Mouse (Mus musculus): ENCODE measurements around the gene Pla2g12b. TPM values are rescaled to one million over a fixed set of nuclear protein-coding genes. Genes with fewer than 3 reads are reported as not detected.
"Not testable (repeated sequence)": the region's sequence is repeated elsewhere in the genome, so short reads cannot be mapped to it uniquely, and the experiment has no call there.

Gene Pla2g12b
- polyA plus RNA-seq (2017; shearing (Covaris generic)): not detected

DNA sequence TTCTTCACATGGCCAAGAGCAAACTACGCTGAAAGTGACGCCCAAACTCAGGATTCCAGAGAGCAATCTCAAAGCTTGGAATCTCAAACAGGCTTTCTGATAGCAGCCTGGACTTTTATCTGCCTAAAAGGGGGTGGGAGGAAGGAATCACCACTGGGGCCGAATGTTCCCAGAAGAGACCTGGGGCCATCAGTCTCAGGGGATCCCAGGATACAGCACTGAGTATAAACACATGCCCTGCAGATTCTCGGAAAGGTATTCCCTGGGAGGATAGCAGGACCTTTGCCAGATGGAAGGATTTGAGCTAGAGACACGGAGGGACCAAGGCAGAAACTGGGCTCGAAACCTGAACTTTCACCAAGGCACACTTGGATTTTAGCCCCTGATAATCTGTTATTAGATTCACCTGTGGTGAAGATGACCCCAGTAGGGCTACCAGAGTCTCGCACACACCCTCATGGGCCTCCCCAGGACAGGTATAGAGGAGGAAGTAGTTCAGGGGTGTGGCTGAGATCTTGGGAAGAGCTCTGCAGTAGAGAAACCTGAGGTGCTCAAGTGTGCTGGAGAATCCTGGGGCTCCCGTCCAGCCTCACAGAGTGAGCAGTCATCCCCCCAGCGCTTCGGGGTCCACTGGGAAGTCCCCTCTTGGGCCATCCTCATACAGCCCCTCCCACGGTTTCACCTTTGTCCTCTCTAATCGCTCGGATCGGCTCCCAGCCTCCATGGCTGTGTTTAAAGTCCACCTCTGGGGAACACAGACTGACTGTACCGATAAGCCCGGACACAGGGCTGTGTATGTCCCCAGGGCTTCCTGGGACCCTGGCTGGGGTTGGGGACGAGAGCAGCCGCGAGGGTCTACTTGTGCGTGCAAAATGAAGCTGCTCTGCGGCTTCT is at the start of gene Pla2g12b:
Gene Pla2g12b (plus strand): TSS at position 762 of the 894 bp plus-strand sequence.
- ATAC-seq: no peak

DNA sequence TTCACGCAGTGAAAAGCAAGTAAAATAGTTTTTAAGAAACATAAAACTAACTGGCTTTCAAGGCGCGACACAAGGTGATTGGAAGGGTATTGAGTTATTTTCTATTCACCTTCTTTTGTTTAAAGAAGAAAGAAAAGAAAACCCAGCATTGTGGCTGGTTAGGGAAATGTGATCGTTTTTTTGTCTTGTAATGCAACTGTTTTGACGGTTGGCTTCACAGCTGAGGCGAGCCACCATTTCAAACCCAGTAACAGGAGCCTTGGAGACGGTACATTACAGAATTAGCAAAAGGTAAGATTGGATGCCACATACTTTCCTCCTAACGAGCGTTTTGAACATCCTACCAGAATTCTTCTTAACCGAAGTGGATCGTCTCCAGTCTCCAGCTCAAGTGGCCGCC is 49.3 kb upstream of the Pla2g12b start:
- ATAC-seq: no peak

DNA sequence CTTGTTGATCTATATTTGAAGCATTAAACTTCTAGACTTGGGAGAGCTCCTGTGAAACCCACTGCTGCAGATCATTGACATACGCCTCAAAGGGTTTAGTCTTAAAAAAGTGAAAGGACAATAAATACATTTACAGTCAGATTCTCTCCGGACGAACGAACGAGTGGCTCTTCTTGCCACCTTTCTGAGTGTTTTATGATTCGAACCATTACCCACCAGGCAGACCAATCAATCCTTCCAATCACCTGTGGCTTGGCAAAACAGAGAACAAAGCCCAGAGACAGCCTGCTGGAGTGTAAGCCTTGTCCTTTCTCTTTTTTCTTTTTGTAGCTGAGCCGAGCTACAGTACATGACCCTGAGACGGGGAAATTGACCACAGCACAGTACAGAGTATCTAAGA is 48.4 kb upstream of the Pla2g12b start:
- no peak for ATAC-seq

DNA sequence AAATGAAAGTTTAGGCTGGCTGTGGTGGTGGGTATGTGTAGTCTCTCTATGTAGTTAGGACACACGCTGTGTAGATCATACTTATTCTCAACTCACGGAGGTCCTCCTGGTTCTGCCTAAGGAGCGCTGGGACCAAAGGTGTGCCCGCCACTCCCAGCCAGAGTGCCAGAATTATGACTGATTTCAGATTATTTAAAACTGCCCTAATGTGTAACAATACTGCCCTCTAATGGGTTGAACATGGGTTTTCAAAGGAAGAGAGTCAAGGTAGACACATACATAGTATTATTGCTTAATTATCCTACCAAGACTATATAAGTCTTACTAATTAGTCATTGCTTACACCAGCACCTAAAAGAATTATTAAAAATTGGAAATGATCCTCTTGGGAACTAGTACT is 44.7 kb upstream of the Pla2g12b start:
- ATAC-seq: no peak

DNA sequence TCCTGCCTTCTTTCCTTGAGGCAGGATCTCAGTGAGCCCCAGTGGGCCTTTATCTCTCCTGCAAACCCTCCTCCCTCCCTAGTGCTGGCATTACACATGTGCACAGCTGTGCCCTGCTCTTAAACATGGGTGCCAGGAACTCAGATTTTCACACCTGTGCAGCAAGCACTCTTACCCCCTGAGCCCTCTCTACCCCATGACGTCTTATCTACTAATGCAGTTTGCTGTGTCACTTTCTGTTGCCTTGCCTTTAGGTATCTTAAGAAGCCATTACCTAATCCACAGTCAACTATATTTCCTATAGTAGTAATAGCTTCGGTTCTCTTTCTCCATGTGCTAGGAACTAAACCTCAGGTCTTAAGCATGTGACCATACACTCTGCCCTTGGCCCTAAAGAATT is 40.3 kb upstream of the Pla2g12b start:
- ATAC-seq: no peak

DNA sequence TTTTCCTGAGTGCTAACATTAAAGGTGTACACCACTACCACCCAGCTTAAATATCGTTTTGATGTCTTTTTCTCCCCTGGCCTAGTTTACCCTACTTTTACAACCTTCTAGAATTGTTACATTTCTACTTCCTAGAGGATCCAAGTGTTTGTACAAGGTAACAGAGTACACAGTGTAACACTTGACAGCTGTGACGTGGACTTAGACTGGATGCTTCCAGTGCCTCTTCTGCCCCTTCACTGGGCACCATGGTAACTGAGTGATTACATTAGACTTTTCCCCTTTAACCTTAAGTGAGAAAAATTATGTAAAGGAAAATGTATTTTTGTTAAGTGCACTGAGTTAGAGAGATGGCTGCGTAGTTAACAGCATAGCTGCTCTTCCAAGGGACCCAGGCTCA is 38.9 kb upstream of the Pla2g12b start:
- no peak for ATAC-seq

DNA sequence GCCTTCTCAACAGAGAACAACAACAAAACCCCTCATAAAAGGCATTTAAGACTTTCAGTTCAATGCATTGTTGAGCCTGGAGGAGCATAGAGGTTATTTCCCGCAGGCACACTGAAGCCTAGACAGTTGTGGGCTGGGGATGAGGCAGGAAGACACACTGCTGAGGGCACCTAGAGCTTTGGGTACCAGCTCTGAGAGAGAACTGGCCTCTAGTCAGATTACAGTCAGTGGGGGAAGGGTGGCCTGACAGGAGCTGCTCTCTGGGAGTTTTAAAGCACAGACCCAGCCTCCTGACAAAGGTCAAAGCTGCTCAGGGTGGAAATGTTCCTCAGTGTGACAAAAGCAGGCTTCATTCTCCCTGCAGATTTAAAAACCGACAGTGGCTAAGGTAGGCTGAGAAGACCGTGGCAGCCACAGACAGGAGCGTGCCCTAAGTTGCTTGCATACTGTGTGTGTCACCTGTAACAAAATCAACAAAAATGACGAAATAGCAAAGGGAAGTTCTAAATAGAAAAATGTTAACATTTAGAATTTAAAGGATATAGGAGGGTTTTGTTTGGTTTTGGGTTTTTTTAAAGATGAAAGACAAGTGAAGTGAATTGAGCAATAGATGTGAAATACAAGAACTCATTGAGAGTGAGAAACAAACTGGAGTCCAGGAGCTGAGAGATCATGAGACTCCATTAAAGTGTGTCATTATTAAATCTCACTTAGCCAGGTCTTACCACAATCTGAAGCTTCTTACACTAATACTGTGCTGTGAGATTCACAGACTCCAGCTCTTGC is 37.5 kb upstream of the Pla2g12b start:
- ATAC-seq: no peak

DNA sequence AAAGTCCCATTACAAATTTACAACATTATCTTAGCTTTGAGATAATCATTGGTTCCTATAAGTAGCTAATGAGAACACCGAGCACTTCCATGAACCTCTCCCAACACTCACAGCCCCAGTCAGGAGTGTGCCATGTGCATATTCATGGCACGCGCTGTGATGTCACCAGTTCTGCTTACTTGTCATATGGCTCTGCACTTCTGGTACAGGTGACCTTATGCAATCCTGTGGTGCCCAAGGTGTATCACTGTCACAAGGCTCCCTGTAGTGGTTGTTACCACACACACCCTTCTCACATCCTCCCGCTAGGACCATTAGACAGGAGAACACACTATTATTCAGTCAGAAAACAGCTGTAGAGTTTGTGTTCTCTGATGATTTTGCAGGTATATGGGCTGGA is 36.7 kb upstream of the Pla2g12b start:
- ATAC-seq: no peak

DNA sequence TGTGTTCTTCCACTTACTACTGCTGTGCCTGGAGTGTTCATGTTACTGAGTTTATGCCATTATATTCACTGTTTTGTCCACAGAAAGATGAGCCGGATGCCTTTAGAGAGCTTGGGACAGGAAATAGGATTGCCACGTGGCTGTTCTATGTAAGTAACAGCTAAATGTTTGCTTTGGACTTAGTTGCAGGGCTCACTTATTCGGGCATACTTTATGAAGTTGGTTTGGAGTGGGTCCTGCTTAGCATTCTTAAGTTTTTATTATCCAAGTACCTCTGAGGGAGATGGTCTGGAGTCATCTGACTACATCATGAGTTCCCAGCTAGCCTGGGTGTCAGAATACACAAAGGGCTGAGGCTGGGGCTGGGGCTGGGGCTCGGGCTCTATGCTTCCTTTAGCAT is 36.3 kb upstream of the Pla2g12b start:
- ATAC-seq: no peak

DNA sequence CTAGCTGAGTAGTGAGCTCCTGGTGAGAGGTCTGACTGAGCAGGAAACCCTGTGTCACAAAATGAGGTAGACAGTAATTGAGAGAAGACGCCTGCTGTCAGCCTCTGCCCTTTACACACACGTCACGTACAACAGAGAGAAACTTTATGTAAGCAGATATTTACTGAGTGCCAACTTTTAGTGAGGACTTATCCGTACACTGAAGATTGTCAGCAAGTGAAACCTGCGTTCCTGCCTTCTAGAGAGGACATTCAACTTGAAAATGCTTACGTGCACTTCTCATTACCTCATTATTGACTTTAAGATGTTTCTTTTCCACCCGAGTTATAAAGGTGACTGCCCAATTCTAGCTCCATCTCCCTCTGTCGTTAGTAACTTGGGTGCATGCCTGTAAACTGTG is 34.7 kb upstream of the Pla2g12b start:
- no peak for ATAC-seq

DNA sequence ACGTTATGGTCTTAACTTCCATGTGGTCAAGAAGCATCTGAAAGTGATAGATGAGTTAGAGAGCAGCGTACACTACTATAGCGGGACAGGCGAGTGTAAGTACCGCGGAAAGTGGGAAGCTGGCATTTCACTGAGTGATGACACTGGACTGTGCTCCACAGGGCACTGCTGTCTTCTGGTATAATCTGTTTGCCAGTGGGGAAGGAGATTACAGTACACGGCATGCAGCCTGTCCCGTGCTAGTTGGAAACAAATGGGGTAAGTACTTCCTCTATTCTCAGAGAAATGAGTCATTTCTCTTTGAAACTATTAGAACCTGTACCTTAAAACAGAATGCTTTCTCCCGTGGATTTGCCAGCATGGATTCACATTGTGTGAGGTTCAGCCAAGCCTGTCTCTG is 34.0 kb upstream of the Pla2g12b start:
- no peak for ATAC-seq

DNA sequence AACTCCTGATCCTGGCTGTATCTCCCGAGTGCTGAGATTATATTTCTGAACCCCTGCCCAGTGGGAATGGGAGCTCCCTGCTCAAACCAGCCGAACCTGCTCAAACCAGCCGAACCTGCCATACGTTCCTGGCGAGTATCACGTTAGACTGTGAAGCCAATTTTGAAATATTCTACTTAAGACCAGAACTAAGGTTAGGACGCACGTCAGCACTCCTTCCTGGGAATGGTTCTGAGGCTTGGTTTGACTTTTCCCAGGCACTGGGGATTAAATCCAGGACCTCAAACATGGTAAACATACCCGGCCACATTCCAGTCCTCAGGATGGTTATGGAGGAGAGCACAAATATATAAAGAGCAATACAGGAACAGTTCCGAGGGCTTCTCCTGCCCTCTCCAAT is 25.6 kb upstream of the Pla2g12b start:
- ATAC-seq: no peak

DNA sequence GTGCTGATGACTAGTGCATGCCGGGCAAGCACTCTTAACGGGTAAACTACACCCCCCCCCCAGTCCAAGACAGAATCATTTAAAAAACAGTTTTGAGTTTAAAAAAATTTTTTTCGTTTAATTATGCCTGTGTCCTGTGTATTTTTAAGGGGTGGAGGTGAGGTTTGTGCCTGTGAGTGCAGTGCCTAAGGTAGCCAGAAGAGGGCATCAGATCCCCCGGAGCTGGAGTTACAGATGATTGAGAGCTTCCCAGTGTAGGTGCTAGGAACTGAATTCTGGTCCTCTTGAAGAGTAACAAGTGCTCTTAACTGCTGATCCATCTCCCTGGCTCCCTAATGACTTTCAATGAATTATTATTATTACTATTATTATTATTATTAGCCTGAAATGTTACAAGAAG is 24.7 kb upstream of the Pla2g12b start:
- no peak for ATAC-seq

DNA sequence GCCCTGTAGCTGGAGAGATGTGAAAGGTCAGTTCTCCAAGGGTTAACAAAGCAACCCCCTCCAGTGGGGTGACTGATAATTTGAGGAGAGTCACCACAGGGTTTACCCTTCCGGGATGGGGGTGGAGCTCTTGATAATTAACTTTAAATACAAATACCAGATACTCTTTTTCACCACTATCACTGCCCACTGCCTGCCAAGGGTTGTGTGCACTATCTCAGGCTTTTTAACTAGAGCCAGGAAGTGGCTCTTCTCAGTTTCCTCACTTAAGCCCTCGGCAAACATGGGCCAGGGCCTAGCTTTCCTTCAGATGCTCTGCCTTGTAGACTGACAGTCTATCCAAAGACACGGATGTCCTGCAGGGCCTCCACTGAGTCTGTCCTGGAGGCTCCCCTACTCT is 23.5 kb upstream of the Pla2g12b start:
- peak; percentile 78 for ATAC-seq

DNA sequence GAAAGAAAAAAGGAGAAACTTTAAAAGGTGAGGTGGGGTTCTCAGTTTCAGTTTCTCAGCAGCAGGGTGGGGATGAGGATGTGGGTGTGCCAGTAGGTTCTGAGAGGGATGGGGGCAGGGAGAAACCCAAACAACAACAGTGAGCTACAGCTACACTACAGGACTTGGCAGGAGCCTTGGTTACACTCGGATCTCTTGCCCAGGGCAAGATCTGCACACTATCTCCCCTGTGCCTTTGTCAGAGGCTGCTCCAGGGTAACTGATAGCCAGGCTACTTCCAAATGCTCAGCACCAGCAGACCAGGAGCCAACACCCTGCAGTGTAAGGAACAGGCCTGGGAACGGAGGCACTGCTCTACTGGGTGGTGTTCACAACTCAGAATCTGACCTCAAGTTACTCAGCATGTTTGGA is 23.0 kb upstream of the Pla2g12b start:
- peak; percentile 91 for ATAC-seq

DNA sequence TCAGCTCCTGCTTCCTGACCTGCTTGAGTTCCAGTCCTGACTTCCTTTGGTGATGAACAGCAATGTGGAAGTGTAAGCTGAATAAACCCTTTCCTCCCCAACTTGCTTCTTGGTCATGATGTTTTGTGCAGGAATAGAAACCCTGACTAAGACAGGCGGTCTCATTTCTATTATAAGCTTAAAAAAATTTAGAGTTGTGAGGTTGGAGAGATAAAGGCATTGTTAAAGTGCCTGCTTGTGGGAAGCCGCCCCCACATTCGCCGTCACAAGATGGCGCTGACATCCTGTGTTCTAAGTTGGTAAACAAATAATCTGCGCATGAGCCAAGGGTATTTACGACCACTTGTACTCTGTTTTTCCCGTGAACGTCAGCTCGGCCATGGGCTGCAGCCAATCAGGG is 21.9 kb upstream of the Pla2g12b start:
- ATAC-seq: not testable (repeated sequence)

DNA sequence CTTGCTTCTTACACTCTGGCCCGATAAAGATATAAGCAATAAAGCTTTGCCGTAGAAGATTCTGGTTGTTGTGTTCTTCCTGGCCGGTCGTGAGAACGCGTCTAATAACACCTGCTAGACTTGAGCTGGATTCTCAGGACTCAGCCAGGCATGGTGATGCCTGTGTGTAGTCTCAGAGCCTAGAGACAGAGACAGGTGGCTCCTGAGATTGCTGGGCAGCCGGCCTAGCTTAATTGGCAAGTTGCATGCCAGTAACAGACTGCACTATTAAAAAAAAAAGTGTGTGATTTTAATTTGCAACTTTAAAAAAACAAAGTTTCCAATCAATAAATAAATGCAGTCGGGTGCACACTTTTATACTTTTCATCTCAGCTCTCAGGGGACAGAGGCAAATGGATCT is 16.5 kb upstream of the Pla2g12b start:
- no peak for ATAC-seq

DNA sequence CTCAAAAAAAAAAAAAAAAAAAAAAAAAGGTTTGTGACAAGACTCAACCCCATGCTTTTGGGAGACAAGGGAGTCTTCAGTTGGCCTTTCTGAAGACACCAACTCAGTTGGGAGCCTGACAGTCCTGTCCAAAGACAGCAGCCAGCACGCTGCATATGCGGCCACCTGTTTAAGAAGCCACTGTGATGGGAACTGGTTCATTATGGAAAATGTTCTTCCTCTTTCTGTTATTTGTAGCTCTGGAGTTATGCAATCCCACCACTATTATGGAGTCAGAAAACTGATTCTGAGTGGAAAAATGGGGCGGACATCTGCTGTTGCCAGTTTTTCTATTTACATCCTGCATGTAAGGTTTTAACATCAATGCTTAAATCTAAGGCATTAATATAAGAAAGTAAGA is 13.8 kb upstream of the Pla2g12b start:
- ATAC-seq: no peak

DNA sequence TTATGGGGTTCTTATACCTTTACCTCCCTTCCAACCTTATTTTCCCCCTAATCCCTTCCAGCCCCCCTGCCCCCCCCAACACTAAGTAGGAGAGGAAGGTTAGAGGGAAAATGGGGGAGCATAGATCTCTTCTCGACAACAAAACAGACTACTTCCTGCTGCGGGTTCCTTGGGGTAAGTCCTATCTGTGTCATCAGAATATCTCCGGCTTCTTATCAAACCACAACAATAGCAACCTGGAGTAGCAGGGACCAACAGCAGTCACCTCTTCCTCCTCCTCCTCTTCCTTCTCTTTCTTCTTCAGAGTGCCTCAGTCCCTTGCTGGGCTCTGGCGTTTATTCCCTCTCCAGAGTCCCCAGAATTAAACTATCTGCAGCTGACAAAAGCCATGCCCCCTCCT is 11.6 kb upstream of the Pla2g12b start:
- ATAC-seq: peak; percentile 91

DNA sequence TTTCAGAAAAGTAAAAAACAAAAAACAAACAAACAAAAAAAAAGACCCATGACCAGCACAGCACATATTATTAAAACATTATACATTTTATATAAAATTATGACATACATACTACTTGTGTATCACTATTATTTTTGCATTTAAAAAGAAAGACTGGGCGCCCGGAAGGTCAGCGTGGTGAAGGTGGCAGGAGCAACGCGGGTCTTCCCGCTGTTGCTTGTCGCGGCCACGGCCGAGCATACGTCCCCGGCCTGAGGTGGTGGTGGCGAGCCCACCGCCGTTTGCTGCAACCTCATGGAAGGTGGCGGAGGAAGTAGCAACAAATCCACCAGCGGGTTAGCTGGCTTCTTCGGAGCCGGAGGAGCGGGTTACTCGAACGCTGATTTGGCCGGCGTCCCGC is 8.0 kb upstream of the Pla2g12b start, which contains the start of gene Gm10273:
Gene Gm10273 (plus strand): TSS at position 172 of the 400 bp plus-strand sequence.
- ATAC-seq: not testable (repeated sequence)

DNA sequence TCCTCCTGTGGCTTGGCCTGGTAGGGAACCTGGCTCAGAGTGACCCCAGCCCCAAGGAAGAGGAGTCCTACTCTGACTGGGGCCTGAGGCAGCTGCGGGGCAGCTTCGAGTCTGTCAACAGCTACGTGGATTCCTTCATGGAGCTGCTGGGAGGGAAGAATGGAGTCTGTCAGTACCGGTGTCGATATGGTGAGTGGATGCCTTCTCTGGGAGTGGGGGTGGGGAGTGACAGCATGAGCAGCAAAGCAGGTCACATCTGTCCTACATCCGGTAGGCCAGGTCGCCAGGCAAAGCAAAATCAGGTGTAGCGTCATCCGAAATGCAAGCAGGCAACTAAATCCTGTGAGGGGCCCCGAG is 311 bp downstream of the Pla2g12b start:
- no peak for ATAC-seq

DNA sequence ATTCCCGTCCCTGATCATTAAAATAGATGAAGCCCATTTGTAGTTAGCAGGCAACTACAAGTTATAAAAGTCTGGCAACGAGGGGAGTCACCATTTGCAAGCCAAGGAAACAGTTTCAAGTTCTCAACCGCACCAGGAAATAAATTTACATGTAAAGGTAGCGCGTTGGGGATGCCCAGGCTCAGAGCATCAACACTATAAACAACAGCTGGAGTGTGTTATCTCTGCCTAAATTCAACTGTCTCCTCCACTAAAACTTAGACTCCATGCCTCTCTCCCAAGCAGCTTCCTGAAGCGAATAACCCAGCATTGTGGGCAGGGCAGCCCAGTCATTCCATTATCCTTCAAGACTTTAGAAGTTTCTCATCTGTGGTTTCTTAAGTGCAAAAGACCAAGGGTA is 5.0 kb downstream of the Pla2g12b start:
- ATAC-seq: no peak

DNA sequence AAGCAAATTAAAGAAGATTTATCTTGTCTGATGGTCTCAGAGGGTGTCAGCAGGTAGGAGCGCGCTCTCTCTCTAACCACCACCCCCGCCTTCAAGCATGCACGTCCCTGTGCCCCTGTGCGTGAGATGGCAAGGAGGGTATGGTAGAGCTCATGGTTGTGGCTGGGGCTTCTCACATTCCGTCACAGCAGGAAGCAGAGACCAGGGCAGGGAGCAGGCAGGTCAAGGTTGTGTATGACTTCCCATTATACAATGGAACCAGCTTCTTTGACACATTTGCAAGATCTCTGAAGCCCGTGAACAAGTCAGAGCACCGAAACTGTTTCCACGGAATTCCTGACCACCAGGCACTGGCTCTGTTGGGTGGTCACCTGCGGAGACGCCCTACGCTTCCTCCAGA is 6.8 kb downstream of the Pla2g12b start:
- ATAC-seq: no peak

DNA sequence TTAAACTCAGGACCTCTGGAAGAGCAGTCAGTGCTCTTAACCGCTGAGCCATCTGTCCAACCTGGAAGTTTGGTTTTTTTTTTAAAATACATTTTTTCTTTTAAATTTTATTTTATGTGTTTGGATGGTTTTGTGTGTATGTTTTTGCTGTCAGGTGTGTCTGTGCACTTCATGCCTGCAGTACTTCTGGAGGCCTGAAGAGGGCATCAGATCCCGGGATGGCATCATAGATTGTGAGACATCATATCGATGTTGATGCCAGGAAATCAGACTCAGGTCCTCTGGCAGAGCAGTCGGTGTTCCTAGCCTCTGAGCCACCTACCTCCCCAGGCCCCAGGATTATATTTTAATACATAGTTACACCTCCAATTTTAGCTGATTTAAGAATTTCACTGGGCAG is 10.3 kb downstream of the Pla2g12b start:
- no peak for ATAC-seq
